Comparison of ENCODE assay signal across 16 mouse cellular contexts in genomic region chr17:50671416-50671815, GRCm38 (mm10).
A peak's percentile ranks its signal among the peaks of the same experiment; 100 is the strongest.
DNase-seq lines count a peak whose midpoint lies in the region.
"Had no signal": no experiment of that assay in that cellular context is flagged by ENCODE, and none has a peak within 500 bp of the region (broad histone marks: within the 10 kb centered on the region; RNA-seq: fewer than 3 reads in every experiment).

No protein-coding gene starts in this region.

- DNase-seq in heart, adult 11 months = peak; percentile 10
- DNase-seq in heart, postnatal 14 days = no peak
- DNase-seq in left cerebral cortex, postnatal 4 days = peak; percentile 11
- DNase-seq in left cerebral cortex, postnatal 10 days (ENCODE audit: extremely low spot score in 1 of 2, low spot score in 2 of 2) = no peak
- DNase-seq in adrenal gland, adult 8-10 months = peak; percentile 58
- DNase-seq in adrenal gland, postnatal 25 days = peak; percentile 51
- no peak for DNase-seq in neural tube, embryonic 10.5 days (ENCODE audit: extremely low spot score, low spot score)
- DNase-seq: B cell, adult 2 months; cerebellum, adult 8-10 months; gastrocnemius, postnatal 10 days; heart, adult 2 months; kidney, postnatal 4 days; layer of hippocampus, adult 9-11 months; liver; lung, postnatal 36 days; thymus, postnatal 25 days had no signal

- intact Hi-C loops in heart, postnatal 14 days (cut with DNase I) = no loop called here
- intact Hi-C loops in left cerebral cortex, postnatal 4 days (cut with DNase I) = no loop called here
- intact Hi-C loops in left cerebral cortex, postnatal 10 days (cut with DNase I) = no loop called here

Comparison
In these comparisons a context has a peak if more than half of its experiments do, and no peak if none do; other contexts are left out.
1. DNase-seq: peak in heart, adult 11 months (single experiment), left cerebral cortex, postnatal 4 days (single experiment), adrenal gland, adult 8-10 months (single experiment) and adrenal gland, postnatal 25 days (single experiment); none in heart, postnatal 14 days (0 of 2), left cerebral cortex, postnatal 10 days (0 of 2) and neural tube, embryonic 10.5 days (single experiment).